Mouse (Mus musculus) Muller cell, postnatal 12 days (primary cell): ENCODE measurements around the gene Rbp3.

Experiments used
- DNase-seq: peaks from one replicate; pipeline ENCODE4 v3.0.0-alpha.2; 2015; ENCODE audit errors: inconsistent ontology term

Gene Rbp3

GRCm38 (mm10) chr14:33974752-33975151, 20.9 kb downstream of the Rbp3 start:
- peak; percentile 65 for DNase-seq

DNA sequence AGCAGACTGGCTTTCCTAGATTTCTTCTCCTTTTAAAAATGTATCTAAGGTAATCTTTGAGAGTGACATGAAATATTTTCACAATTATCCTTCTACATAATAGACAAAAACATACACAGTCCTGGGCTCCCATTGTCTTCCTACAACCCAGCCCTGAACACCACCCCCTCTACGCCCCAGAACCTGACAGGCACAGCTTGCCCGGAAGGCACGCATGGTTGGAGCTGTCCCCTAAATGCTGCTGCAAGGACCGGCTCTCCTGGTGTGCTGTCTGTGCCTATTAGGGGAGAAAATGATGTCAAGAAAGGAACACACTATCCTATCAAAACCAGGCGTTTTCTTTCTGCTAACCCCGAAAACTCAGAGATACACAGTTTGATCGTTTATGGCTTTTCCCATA, 23.9 kb downstream of the Rbp3 start:
- no peak for DNase-seq

DNA sequence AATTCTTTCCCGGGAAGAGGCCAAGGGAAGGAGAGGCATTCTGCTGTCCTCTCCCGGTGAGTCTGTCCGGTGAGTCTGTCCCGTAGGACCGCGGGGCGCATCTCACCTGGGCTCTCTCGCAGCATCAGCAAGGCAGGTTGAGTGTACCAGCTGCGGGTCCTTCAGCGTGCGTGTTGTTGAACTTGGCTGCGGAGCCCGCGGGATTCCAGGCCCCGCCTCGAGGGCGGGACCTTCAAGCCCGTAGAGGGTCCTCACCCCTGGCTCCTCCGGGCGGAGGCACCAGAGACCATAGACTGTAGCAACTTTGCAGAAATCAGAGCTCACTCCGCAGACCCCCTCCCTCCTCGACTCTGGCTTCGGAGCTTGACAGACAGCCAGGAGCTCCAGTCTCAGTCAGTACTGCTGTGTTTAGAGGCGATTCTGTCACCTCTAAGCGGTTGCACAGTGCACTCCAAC, 24.8 kb downstream of the Rbp3 start, which contains the start of gene Zfp488:
Gene Zfp488 (minus strand): TSS at position 161 of the 456 bp plus-strand sequence.
- peak; percentile 26 for DNase-seq

DNA sequence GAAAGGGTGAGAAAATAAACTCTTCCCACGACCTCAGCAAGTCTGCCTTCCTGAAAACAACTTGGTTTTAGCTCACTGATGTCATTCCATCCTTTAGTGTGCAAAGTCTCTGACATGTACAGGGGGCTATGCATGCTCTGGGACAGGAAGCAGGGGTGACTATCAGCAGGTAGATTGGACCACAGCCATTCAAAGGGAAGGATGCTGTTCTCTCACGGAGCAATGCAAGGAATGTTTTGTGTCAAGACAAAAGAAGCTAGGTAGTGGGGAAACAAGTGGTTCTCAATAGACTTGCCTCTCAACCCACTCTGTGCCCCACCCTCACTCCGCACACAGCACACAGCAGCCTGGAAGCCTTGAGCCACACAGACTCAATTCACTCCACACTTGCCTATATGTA, 35.4 kb downstream of the Rbp3 start:
- DNase-seq, result no peak

GRCm38 (mm10) chr14:33991971-33992370, 38.2 kb downstream of the Rbp3 start:
- DNase-seq, result no peak

GRCm38 (mm10) chr14:33993051-33993450, 39.2 kb downstream of the Rbp3 start:
- DNase-seq, result no peak

- DNase-seq, result no peak
Observed at GRCm38 (mm10) chr14:33993521-33994289, 39.9 kb downstream of the Rbp3 start.

DNA sequence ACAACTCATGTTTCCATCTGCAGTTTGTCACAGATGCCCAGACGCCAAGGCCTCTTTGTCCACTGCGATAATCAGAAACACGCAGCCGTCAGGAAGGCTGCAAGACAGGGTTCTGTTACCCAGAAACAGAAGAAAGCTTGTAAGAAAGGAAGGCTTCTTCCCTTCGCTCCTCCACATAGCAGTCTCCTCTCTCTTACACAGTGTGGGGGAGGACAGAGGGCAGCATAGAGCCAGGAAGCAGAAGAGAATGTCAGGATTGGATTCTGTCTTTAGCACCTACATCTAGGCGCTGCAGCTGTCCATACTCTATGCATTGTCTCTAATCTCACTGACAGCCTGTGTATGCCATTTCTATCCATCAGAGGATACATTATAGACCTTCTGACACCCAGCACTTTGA, 43.6 kb downstream of the Rbp3 start:
- no peak for DNase-seq

DNA sequence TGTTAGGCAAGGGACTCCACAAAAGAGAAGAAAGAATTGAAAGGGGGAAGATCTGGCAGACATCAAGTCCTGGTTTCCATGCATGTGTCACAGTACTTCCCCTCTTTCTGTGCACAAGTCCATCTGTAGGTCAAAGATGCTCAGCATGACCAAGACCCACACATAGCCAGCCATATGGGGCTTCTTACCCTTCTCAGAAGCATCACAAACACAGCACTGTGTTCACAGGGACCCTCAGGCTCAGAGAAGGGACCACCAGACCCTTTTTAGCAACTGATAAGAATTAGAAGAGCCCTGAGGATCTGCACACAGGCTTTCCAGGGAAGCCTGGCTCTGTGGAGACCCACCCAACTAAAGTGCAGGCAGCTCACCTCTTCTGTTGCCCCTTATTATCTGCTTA, 46.3 kb downstream of the Rbp3 start:
- no peak for DNase-seq

DNA sequence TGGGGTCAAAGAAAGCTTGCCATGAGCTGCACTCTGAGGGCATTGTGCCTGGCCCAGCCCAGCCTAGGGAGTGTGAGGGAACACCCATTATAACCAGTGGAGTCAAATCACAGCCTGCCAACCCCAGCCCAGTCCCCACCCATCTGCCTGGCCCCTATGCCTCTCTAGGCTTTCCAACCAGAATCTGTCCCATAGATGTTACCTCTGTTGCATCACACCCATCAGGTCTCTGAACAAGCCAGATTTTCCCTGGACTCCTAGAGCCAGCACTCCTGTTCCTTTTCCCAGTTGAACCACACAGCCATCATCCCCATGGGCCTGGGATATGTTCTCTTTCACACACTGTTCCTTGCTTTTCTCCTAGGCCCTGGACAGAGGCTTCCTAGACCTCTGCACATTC, 47.6 kb downstream of the Rbp3 start:
- DNase-seq, result no peak

DNA sequence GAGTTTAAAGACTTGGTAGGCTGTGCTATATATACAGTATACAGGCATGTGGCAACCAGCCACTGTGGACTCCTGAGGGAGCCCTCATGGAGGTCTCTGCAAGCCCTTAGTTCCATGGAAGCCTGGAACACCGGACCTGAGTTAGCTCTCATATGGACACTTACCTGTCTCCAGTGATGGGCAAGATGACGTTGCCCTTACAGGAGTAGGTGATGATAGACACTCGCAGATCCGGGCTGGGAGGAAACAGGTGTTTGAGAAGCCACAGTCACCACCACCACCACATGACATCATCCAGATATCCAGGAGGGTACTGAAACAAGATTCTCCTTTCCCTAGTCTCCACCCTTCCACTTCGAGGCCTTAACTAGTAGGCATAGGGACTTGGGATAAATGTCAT, 48.6 kb downstream of the Rbp3 start:
- no peak for DNase-seq
